Mouse (Mus musculus): ENCODE measurements around the gene Clic4. TPM values are rescaled to one million over a fixed set of nuclear protein-coding genes. Genes with fewer than 3 reads are reported as not detected.

Gene Clic4
- polyA plus RNA-seq, 1 experiment from 2014 or later: 114 TPM

DNA sequence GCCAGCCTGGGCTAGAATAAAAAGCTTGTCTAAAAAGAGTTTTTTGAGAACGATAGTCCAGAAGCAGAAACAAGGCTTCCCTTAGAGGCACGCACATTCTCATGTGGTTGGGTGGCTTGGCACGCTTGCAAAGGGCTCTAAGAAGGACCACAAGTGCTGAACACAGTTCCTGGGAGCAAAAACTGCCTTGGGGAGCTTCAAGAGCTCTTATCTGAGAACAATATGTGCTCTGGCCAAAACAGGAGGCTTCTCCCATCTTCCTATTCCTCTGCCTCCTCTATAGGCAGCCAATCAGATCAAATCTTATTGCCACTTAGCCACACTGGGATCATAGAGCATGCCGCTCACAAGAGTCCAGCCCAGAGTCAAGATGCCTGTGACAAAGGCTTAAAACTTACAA is 18.3 kb downstream of the Clic4 start:
- Histone ChIP-seq H3K27ac (replicated peaks) (0 out of 2 replicates have a peak overlapping the region, but pooled peaks have one; percentile 17), H3K9me3 (no peaks in the 10 kb centered on the region), H3K4me1 (peaks cover 22% of the 10 kb centered on the region), H3K4me3 (no peak overlapping the region), H3K9ac (replicated peaks) (no peak overlapping the region), H3K36me3 (no peaks in the 10 kb centered on the region), H3K27me3 (no peaks in the 10 kb centered on the region), H3K4me2 (replicated peaks) (no peak overlapping the region)
- ATAC-seq (replicated peaks): no peak
- WGBS: 70% methylated on average over 4 of the region's 4 CpGs

DNA sequence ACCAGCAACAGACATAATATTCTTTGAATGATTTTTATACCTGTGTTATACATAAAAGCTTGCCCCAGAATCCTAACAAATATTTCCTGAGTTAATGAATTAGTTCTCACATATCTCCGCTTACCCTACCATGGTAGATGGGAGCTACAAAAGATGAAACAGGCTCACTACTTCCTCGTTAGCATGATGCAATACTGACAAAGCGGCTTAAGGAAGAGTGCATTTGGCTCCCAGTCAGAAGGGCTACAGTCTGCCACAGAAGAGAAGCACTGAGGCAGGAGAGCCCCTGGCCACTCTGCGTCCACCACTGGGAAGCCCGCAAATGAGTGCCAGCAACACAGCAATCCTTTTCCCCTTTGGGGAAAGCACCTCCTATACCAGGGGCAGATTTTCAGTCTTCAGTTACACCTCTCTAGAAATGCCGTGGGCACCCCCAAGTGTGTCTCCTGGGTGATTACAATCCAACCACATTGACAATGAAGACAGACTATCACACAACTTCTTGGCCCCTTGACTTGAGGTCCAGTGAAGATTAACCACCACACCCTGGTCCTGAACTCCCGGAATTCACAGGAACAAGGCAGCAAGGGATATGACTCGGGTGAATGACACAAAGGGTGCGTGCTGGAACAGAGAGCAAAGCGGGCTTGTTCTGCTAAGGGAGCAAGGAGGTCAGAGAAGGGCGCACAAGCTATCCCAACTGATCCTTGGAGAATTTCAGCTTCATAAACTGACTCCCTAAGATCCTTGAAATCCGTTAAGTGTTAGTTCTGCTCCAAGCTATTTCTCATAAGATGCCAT is 19.2 kb downstream of the Clic4 start:
- 81% methylated on average over 12 of the region's 12 CpGs for WGBS

DNA sequence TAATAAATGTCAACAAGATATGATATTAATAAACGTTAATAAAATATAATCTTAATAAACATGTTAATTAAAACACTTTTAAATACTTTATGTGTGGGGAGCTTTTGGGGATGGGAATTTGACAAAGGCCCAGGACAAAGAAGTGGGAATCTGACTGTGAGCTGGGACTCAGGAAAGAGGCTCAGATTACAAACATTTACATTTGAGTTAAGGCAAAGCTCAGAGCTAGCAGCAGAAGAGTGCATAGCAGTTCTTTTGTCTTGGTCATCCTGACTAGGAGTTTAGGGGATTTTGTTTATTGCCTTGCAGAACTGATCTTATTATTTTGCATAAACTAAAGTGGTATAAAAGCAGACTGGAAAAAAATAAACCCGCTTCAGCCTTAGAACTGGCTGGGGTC is 20.8 kb downstream of the Clic4 start:
- no peak overlapping the region for H3K4me2 ChIP-seq (replicated peaks)
- H3K9ac ChIP-seq (replicated peaks): no peak overlapping the region
- no peaks in the 10 kb centered on the region for H3K27me3 ChIP-seq
- no peak overlapping the region for H3K4me3 ChIP-seq
- no peak overlapping the region for H3K27ac ChIP-seq (replicated peaks)
- WGBS: 17% methylated on average over 2 of the region's 2 CpGs
- no peak for ATAC-seq (replicated peaks)
- no peaks in the 10 kb centered on the region for H3K36me3 ChIP-seq
- no peaks in the 10 kb centered on the region for H3K9me3 ChIP-seq
- peaks cover 20% of the 10 kb centered on the region for H3K4me1 ChIP-seq

More for the DNA sequence above, 19.2 kb downstream of the Clic4 start:
- Histone ChIP-seq H3K4me3 (no peak overlapping the region), H3K27me3 (no peaks in the 10 kb centered on the region), H3K36me3 (no peaks in the 10 kb centered on the region), H3K27ac (replicated peaks) (no peak overlapping the region), H3K4me1 (peaks cover 13% of the 10 kb centered on the region), H3K9ac (replicated peaks) (no peak overlapping the region), H3K9me3 (no peaks in the 10 kb centered on the region), H3K4me2 (replicated peaks) (no peak overlapping the region)
- ATAC-seq (replicated peaks): no peak

DNA sequence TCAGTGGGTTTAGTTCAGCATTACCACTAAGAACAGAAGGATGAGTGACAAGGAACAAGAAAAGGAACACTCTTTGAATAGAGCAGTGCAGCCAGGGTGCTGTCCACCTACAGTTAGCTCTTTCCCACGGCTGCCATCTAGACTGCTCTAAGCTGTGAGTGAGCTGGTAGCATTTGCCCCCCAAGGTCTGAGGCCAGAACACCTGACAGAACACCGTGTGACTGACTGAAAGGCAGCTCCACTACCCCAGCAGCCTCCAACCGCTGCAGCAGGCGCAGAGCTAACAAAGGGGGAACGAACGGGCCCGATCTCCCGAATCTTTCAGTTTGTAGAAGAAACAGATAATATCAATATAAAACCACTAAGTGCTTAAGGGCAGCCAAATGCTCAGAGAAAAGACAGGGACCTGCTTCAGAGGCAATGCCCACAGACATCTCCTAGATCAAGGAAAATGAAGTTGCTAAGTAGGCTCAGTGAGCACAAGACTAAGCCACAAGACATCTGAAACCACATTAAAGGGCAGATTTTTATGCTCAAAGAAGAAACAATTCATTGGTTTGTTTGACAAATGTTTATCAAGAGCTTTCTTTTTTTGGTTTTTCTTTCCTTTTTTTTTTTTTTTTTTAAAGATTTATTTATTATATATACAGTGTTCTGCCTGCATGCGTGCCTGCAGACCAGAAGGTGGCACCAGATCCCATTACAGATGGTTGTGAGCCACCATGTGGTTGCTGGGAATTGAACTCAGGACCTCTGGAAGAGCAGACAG is 24.2 kb downstream of the Clic4 start:
- Histone ChIP-seq H3K27me3 (no peaks in the 10 kb centered on the region), H3K4me2 (replicated peaks) (no peak overlapping the region), H3K27ac (replicated peaks) (no peak overlapping the region), H3K36me3 (no peaks in the 10 kb centered on the region), H3K4me3 (no peak overlapping the region), H3K4me1 (peaks cover 16% of the 10 kb centered on the region), H3K9ac (replicated peaks) (no peak overlapping the region), H3K9me3 (no peaks in the 10 kb centered on the region)
- no peak for ATAC-seq (replicated peaks)
- 56% methylated on average over 9 of the region's 9 CpGs for WGBS

DNA sequence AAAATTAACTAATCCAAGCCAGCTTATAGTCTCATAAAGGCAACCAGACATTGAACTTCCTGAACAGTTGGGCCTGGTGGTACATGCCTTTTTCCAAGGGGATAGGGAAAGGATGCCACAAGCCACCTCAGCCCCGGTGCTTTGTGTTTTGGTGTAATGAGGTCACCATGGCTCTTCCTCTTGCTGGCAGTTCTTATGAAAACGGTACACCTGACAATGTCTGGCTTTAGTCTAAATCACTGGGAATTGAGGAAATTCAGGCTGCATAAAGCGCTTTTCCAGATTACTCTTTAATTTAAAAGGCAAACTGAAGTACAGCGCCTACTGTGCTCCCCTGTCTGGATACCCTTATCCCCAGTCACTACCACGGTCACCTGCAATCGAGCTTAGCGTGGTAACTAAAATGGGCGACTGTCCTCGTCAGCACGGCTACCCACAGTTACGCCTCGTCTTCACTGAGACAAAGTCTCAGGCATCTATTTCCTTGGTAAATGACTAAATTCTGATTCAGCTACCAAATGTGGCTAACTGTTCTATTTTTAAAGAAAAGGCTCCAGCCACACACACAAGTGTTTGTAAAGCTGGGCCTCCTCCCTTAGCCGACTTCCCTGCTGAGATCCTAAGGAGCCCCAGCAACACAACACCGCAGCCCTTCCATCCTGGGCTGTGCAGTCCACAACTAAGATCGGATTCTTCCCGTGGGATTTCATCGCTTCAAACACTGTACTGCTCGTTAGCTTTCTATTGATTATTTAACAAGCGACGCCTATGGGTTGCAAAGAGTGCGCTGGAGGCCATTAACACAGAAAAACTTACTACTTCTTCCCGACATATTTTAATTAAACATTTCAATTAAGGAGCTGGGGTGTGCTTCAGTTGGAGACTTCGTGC is 25.5 kb downstream of the Clic4 start:
- 30% methylated on average over 23 of the region's 23 CpGs for WGBS

DNA sequence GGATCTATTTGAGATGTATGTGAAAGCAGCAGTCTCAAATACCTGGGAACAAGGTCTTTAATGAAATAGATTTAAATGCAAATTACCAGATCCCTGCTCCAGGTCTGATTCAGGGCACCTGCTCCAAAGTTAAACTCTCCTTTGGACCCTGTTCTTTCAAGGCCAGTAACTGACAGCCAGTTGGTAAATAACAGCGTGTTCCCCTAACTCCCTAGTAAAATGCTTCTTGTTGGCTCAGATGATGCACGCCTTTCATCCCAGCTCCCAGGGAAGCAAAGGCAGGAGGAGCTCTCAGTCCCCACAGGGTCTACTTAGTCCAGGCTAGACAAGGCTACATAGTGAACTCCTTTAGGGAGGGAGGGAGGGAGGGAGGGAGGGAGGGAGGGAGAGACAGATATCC is 26.2 kb downstream of the Clic4 start:
- WGBS: 58% methylated on average over 2 of the region's 2 CpGs
- no peak for ATAC-seq (replicated peaks)
- H3K9me3 ChIP-seq: no peaks in the 10 kb centered on the region
- H3K4me3 ChIP-seq: no peak overlapping the region
- peaks cover 21% of the 10 kb centered on the region for H3K4me1 ChIP-seq
- no peaks in the 10 kb centered on the region for H3K36me3 ChIP-seq
- H3K27me3 ChIP-seq: no peaks in the 10 kb centered on the region
- H3K9ac ChIP-seq (replicated peaks): no peak overlapping the region
- H3K4me2 ChIP-seq (replicated peaks): no peak overlapping the region
- H3K27ac ChIP-seq (replicated peaks): no peak overlapping the region

More for the DNA sequence above, 25.5 kb downstream of the Clic4 start:
- H3K4me3 ChIP-seq: no peak overlapping the region
- no peaks in the 10 kb centered on the region for H3K27me3 ChIP-seq
- H3K4me1 ChIP-seq: peaks cover 18% of the 10 kb centered on the region
- H3K9me3 ChIP-seq: no peaks in the 10 kb centered on the region
- H3K27ac ChIP-seq (replicated peaks): 0 out of 2 replicates have a peak overlapping the region, but pooled peaks have one; percentile 23
- no peak for ATAC-seq (replicated peaks)
- H3K36me3 ChIP-seq: no peaks in the 10 kb centered on the region
- no peak overlapping the region for H3K4me2 ChIP-seq (replicated peaks)
- H3K9ac ChIP-seq (replicated peaks): no peak overlapping the region

DNA sequence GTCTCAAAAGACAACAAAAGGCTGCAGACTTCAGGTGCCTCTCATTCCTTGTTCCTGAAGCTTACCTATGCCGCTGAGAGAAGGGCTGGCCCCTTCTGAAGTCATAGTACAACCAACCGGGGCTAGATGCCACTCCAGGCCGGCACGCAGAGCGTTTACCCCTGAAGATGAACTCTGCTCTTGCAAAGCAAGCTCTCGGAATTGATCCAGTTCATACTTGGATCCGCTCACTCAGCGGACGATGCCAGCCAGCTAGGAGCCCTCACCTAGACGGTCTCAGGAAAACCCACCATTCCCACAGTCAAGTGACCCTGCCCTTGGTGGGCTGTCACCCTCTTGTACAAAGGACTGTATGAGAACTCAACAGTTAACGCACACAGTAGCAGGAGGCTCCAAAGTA is 26.8 kb downstream of the Clic4 start:
- H3K9ac ChIP-seq (replicated peaks): no peak overlapping the region
- no peak for ATAC-seq (replicated peaks)
- H3K4me1 ChIP-seq: peaks cover 26% of the 10 kb centered on the region
- no peaks in the 10 kb centered on the region for H3K9me3 ChIP-seq
- H3K27me3 ChIP-seq: no peaks in the 10 kb centered on the region
- WGBS: 90% methylated on average over 11 of the region's 11 CpGs
- H3K4me3 ChIP-seq: no peak overlapping the region
- no peak overlapping the region for H3K4me2 ChIP-seq (replicated peaks)
- H3K36me3 ChIP-seq: no peaks in the 10 kb centered on the region
- no peak overlapping the region for H3K27ac ChIP-seq (replicated peaks)

DNA sequence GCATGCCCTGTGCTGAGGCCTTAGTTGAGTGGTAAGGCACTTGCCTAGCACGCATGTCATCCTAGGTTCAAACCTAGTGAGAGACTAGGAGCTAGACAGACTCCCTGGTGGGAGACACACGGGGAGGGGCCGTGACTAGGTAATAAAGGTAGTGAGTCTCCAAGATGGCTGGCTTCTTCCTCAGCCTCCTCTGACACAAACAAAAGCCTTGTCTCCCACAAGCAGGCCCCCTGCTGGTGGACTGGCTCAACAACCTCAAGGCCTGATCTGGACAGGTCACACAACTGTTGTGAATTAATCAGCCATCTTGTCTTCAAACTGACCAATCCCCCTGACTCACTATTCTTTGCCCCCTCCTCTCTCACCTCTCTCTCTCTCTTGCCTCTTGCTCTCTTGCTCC is 28.3 kb downstream of the Clic4 start:
- no peaks in the 10 kb centered on the region for H3K27me3 ChIP-seq
- 93% methylated on average over 3 of the region's 3 CpGs for WGBS
- H3K4me1 ChIP-seq: peaks cover 39% of the 10 kb centered on the region
- no peak overlapping the region for H3K9ac ChIP-seq (replicated peaks)
- no peak overlapping the region for H3K4me3 ChIP-seq
- H3K36me3 ChIP-seq: no peaks in the 10 kb centered on the region
- H3K27ac ChIP-seq (replicated peaks): no peak overlapping the region
- H3K4me2 ChIP-seq (replicated peaks): no peak overlapping the region
- no peaks in the 10 kb centered on the region for H3K9me3 ChIP-seq
- ATAC-seq (replicated peaks): no peak

DNA sequence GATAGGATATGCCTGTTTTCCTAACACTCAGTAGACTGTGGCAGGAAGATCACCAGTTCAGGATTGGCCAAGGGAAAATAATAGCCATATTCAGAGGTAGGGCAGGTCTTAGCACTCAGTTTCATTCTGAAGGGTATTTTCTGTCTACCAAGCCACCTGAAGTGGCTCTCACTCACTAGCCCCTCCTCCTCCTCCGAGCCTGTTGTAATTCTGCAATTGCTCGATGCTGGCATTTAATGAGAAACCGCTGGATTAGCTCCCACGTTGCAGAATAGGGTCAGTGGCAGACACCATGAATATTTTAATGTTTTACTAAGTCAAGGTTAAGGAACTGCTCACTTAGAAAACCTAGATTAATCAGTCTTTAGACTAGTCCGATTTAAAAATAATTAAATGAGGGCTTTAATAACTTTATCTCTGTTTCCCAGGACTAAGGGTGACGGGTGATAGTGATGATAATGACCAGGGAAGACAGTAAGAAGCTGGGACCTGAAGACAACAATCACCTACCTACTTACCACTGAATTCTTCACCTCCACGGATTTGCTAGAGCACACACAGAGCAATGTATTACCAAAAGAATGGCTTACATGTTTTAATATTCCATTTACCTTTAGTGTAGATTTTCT is 29.6 kb downstream of the Clic4 start:
- H3K4me3 ChIP-seq: no peak overlapping the region
- 63% methylated on average over 7 of the region's 7 CpGs for WGBS
- H3K4me2 ChIP-seq (replicated peaks): no peak overlapping the region
- H3K9ac ChIP-seq (replicated peaks): no peak overlapping the region
- H3K4me1 ChIP-seq: peaks cover 40% of the 10 kb centered on the region
- no peaks in the 10 kb centered on the region for H3K27me3 ChIP-seq
- no peaks in the 10 kb centered on the region for H3K9me3 ChIP-seq
- ATAC-seq (replicated peaks): no peak
- H3K27ac ChIP-seq (replicated peaks): no peak overlapping the region
- no peaks in the 10 kb centered on the region for H3K36me3 ChIP-seq

DNA sequence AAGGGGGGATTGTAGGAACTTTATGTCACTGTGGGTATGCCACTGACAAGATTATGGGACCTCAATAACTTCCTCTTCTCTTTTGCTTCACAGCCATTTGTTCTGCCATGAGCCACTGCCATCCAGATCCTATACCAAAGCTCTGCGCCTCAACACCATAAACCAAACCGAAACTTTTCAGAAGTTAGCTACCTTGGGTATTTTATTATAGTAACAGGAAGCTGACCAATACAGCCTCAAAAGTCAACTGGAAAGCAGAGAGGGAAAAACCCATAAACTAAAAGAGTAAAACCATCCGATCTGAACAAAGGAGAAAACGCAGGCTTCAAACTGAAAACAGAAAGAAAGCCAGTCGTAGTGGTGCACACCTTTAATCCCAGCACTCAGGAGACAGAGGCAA is 30.2 kb downstream of the Clic4 start:
- no peak overlapping the region for H3K4me3 ChIP-seq
- H3K9me3 ChIP-seq: no peaks in the 10 kb centered on the region
- peaks cover 34% of the 10 kb centered on the region for H3K4me1 ChIP-seq
- no peak overlapping the region for H3K4me2 ChIP-seq (replicated peaks)
- peaks cover 3% of the 10 kb centered on the region; the same call in 1 of the 2 replicates for H3K36me3 ChIP-seq
- H3K27ac ChIP-seq (replicated peaks): no peak overlapping the region
- no peak overlapping the region for H3K9ac ChIP-seq (replicated peaks)
- WGBS: 88% methylated on average over 5 of the region's 5 CpGs
- ATAC-seq (replicated peaks): no peak
- no peaks in the 10 kb centered on the region for H3K27me3 ChIP-seq

DNA sequence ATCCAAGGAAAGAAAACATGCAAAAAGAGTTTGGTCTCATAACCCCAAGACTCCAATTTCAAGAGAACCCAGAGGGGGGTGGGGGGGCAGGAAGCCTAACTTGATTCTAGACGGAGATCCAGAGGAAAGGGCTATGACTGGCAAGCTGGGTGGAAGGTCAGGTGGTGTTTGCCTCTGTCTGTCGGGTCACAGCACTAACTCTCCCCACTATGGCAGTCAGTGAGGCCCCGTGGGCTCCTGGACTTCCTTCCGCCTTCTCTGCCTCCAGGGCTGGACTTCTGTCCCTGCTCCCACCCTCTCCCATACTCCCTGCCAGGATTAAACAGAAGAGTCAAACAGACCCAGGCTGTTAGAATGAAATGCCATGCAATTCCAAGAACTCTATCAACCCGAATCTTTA is 30.9 kb downstream of the Clic4 start:
- Histone ChIP-seq H3K27ac (replicated peaks) (no peak overlapping the region), H3K4me1 (peaks cover 27% of the 10 kb centered on the region), H3K4me2 (replicated peaks) (no peak overlapping the region), H3K27me3 (no peaks in the 10 kb centered on the region), H3K36me3 (peaks cover 3% of the 10 kb centered on the region; the same call in 1 of the 2 replicates), H3K4me3 (no peak overlapping the region), H3K9me3 (no peaks in the 10 kb centered on the region), H3K9ac (replicated peaks) (no peak overlapping the region)
- no peak for ATAC-seq (replicated peaks)
- 66% methylated on average over 5 of the region's 5 CpGs for WGBS

Measured in forebrain, embryonic 15.5 days (tissue).